Mouse (Mus musculus) neural tube, embryonic 15.5 days (tissue): Measurements from ENCODE around the gene Bap1. TPM values are rescaled to one million over a fixed set of nuclear protein-coding genes. Genes with fewer than 3 reads are reported as not detected.

Experiments used
- ATAC-seq: fragments of 200-750 bp; cut with Nextera tagmentation; 2 replicates; pipeline ENCODE4 v1.8.0; 2017; ENCODE audit warnings: mild to moderate bottlenecking, moderate TSS enrichment, moderate library complexity; ENCODE audit not compliant: low FRiP score
- H3K27ac ChIP-seq: fragments of 300-500 bp; sonication (generic); replicated peaks from 2 replicates; pipeline ENCODE4 v1.5.1; 2015; ENCODE audit warnings: mild to moderate bottlenecking, inconsistent platforms
- H3K27me3 ChIP-seq: fragments of 300-500 bp; sonication (generic); replicated peaks from 2 replicates; pipeline ENCODE4 v1.6.1; 2015; ENCODE audit warnings: inconsistent platforms
- H3K36me3 ChIP-seq: fragments of 300-500 bp; sonication (generic); 2 replicates; pipeline ENCODE4 v1.6.1; 2015; ENCODE audit warnings: inconsistent platforms
- H3K4me1 ChIP-seq: fragments of 300-500 bp; sonication (generic); 2 replicates; pipeline ENCODE4 v1.6.1; 2015; ENCODE audit warnings: inconsistent platforms
- H3K4me2 ChIP-seq: fragments of 300-500 bp; sonication (generic); 2 replicates; pipeline ENCODE4 v1.6.1; 2015; ENCODE audit warnings: inconsistent platforms, mild to moderate bottlenecking, moderate library complexity
- H3K4me3 ChIP-seq: fragments of 300-500 bp; sonication (generic); replicated peaks from 2 replicates; pipeline ENCODE4 v1.5.1; 2015; ENCODE audit warnings: mild to moderate bottlenecking, inconsistent platforms
- H3K9ac ChIP-seq: fragments of 300-500 bp; sonication (generic); replicated peaks from 2 replicates; pipeline ENCODE4 v1.6.1; 2015; ENCODE audit warnings: mild to moderate bottlenecking, inconsistent platforms
- H3K9me3 ChIP-seq: fragments of 300-500 bp; sonication (generic); replicated peaks from 2 replicates; pipeline ENCODE4 v1.6.1; 2016; ENCODE audit warnings: inconsistent platforms
- WGBS: fragments of 180-500 bp; shearing (Covaris S2); methylation state at CpG from one replicate; pipeline ENCODE4 v1.1.7; 2015; ENCODE audit warnings: mixed read lengths; 5-methylcytosine and 5-hydroxymethylcytosine counted together
- polyA plus RNA-seq: library from polyadenylated mRNA; unstranded; fragments of >200 nt; fragmentation: Nextera tagmentation; extraction: Ambion mirVana; gene quantifications from 2 replicates; pipeline ENCODE4 v1.2.1, GENCODE M21; 2015

The Bap1 gene
- polyA plus RNA-seq, 1 experiment from 2014 or later: 93.3 TPM

GRCm38 (mm10) chr14:31214684-31215083 lies 36.6 kb upstream of the Bap1 start:
- Histone ChIP-seq H3K27me3 (no peaks in the 10 kb centered on the region), H3K27ac (no peak overlapping the region), H3K36me3 (no peaks in the 10 kb centered on the region), H3K4me2 (no peak overlapping the region), H3K9me3 (no peaks in the 10 kb centered on the region), H3K4me3 (no peak overlapping the region), H3K9ac (no peak overlapping the region), H3K4me1 (peaks cover 17% of the 10 kb centered on the region)
- ATAC-seq: no peak
- WGBS: 85% methylated on average over 3 of the region's 3 CpGs

- Histone ChIP-seq H3K9me3 (no peaks in the 10 kb centered on the region), H3K4me2 (peak overlapping the region; percentile 28; the same call in 1 of the 2 replicates), H3K27ac (peak overlapping the region; percentile 19), H3K4me1 (peaks cover 17% of the 10 kb centered on the region), H3K27me3 (no peaks in the 10 kb centered on the region), H3K36me3 (no peaks in the 10 kb centered on the region), H3K4me3 (no peak overlapping the region), H3K9ac (no peak overlapping the region)
- peak; percentile 79 for ATAC-seq
- 38% methylated on average over 15 of the region's 15 CpGs for WGBS
Observed at GRCm38 (mm10) chr14:31215157-31216002, 35.9 kb upstream of the Bap1 start.

GRCm38 (mm10) chr14:31216846-31217245 lies 34.4 kb upstream of the Bap1 start, which contains the start of gene Nisch:
Nisch (minus strand) TSS chr14:31216946.
- Histone ChIP-seq H3K4me1 (peaks cover 17% of the 10 kb centered on the region), H3K9me3 (no peaks in the 10 kb centered on the region), H3K27me3 (no peaks in the 10 kb centered on the region), H3K4me3 (no peak within 1 kb of the TSS), H3K9ac (no peak within 1 kb of the TSS), H3K36me3 (no peaks in the 10 kb centered on the region), H3K4me2 (peak within 1 kb of the TSS; percentile 28), H3K27ac (peak within 1 kb of the TSS; percentile 19)
- ATAC-seq: no peak
- WGBS: 61% methylated on average over 2 of the region's 2 CpGs

- Histone ChIP-seq H3K36me3 (no peaks in the 10 kb centered on the region), H3K4me1 (peaks cover 17% of the 10 kb centered on the region), H3K27me3 (no peaks in the 10 kb centered on the region), H3K27ac (no peak within 1 kb of the TSS), H3K4me3 (no peak within 1 kb of the TSS), H3K9ac (no peak within 1 kb of the TSS), H3K9me3 (no peaks in the 10 kb centered on the region), H3K4me2 (peak within 1 kb of the TSS; percentile 24)
- ATAC-seq: peak; percentile 58; the same call in 1 of the 2 replicates
- 14% methylated on average over 11 of the region's 11 CpGs for WGBS
Observed at GRCm38 (mm10) chr14:31217666-31218065, 33.6 kb upstream of the Bap1 start, which contains the start of gene Sema3g. Sema3g (plus strand) TSS chr14:31217860.

GRCm38 (mm10) chr14:31226978-31227377 lies 24.3 kb upstream of the Bap1 start:
- Histone ChIP-seq H3K27ac (0 out of 2 replicates have a peak overlapping the region, but pooled peaks have one; percentile 0), H3K9me3 (no peaks in the 10 kb centered on the region), H3K4me1 (peaks cover 5% of the 10 kb centered on the region; the same call in 1 of the 2 replicates), H3K36me3 (no peaks in the 10 kb centered on the region), H3K27me3 (no peaks in the 10 kb centered on the region), H3K4me3 (no peak overlapping the region), H3K9ac (no peak overlapping the region), H3K4me2 (no peak overlapping the region)
- 64% methylated on average over 4 of the region's 4 CpGs for WGBS
- no peak for ATAC-seq

GRCm38 (mm10) chr14:31228234-31228633 lies 23.0 kb upstream of the Bap1 start:
- ATAC-seq: no peak
- H3K4me3 ChIP-seq: no peak overlapping the region
- no peaks in the 10 kb centered on the region for H3K9me3 ChIP-seq
- H3K36me3 ChIP-seq: no peaks in the 10 kb centered on the region
- no peaks in the 10 kb centered on the region for H3K27me3 ChIP-seq
- H3K27ac ChIP-seq: no peak overlapping the region
- H3K4me1 ChIP-seq: peaks cover 5% of the 10 kb centered on the region; the same call in 1 of the 2 replicates
- H3K4me2 ChIP-seq: no peak overlapping the region
- H3K9ac ChIP-seq: no peak overlapping the region
- WGBS: 75% methylated on average over 6 of the region's 6 CpGs

- Histone ChIP-seq H3K9ac (no peak overlapping the region), H3K27ac (no peak overlapping the region), H3K27me3 (no peaks in the 10 kb centered on the region), H3K9me3 (no peaks in the 10 kb centered on the region), H3K4me3 (no peak overlapping the region), H3K4me1 (peaks cover 9% of the 10 kb centered on the region), H3K36me3 (no peaks in the 10 kb centered on the region), H3K4me2 (no peak overlapping the region)
- no peak for ATAC-seq
- 70% methylated on average over 8 of the region's 8 CpGs for WGBS
Observed at GRCm38 (mm10) chr14:31230442-31230841, 20.8 kb upstream of the Bap1 start.

GRCm38 (mm10) chr14:31232404-31233069 lies 18.7 kb upstream of the Bap1 start:
- H3K9me3 ChIP-seq: no peaks in the 10 kb centered on the region
- H3K4me3 ChIP-seq: no peak overlapping the region
- no peak for ATAC-seq
- no peak overlapping the region for H3K27ac ChIP-seq
- H3K27me3 ChIP-seq: no peaks in the 10 kb centered on the region
- 86% methylated on average over 13 of the region's 13 CpGs for WGBS
- H3K36me3 ChIP-seq: no peaks in the 10 kb centered on the region
- peaks cover 4% of the 10 kb centered on the region; the same call in 1 of the 2 replicates for H3K4me1 ChIP-seq
- no peak overlapping the region for H3K9ac ChIP-seq
- H3K4me2 ChIP-seq: no peak overlapping the region

GRCm38 (mm10) chr14:31233070-31233995 lies 17.9 kb upstream of the Bap1 start:
- Histone ChIP-seq H3K36me3 (no peaks in the 10 kb centered on the region), H3K4me1 (peaks cover 4% of the 10 kb centered on the region; the same call in 1 of the 2 replicates), H3K27me3 (no peaks in the 10 kb centered on the region), H3K9ac (no peak overlapping the region), H3K27ac (0 out of 2 replicates have a peak overlapping the region, but pooled peaks have one; percentile 37), H3K4me2 (no peak overlapping the region), H3K4me3 (no peak overlapping the region), H3K9me3 (no peaks in the 10 kb centered on the region)
- WGBS: 87% methylated on average over 14 of the region's 14 CpGs
- ATAC-seq: peak; percentile 17; the same call in 1 of the 2 replicates

- peak; percentile 79 for ATAC-seq
- Histone ChIP-seq H3K4me1 (peaks cover 4% of the 10 kb centered on the region; the same call in 1 of the 2 replicates), H3K9me3 (no peaks in the 10 kb centered on the region), H3K36me3 (no peaks in the 10 kb centered on the region), H3K9ac (no peak overlapping the region), H3K4me3 (no peak overlapping the region), H3K27me3 (no peaks in the 10 kb centered on the region), H3K4me2 (no peak overlapping the region; the same call in 1 of the 2 replicates), H3K27ac (0 out of 2 replicates have a peak overlapping the region, but pooled peaks have one; percentile 37)
- 19% methylated on average over 11 of the region's 11 CpGs for WGBS
Observed at GRCm38 (mm10) chr14:31233996-31234591, 17.2 kb upstream of the Bap1 start.
